22 mouse cellular contexts compared by ENCODE assay signal in genomic region chr17:49977424-49977790, GRCm38 (mm10).
A peak's percentile ranks its signal among the peaks of the same experiment; 100 is the strongest.
DNase-seq lines count a peak whose midpoint lies in the region; ATAC-seq lines count a peak whose summit lies in the region.
"Had no signal": no experiment of that assay in that cellular context is flagged by ENCODE, and none has a peak within 500 bp of the region (broad histone marks: within the 10 kb centered on the region; RNA-seq: fewer than 3 reads in every experiment).

No protein-coding gene starts in this region.

- no peak overlapping the region for H3K4me3 ChIP-seq in heart, embryonic 10.5 days
- H3K4me3 ChIP-seq in midbrain, embryonic 16.5 days (ENCODE audit: low read depth, low read length) = no peak overlapping the region
- H3K4me3 ChIP-seq in midbrain, embryonic 15.5 days = no peak overlapping the region
- H3K4me3 ChIP-seq in hindbrain, embryonic 16.5 days (ENCODE audit: low read length) = no peak overlapping the region
- H3K4me3 ChIP-seq: embryonic facial prominence, embryonic 15.5 days; heart, embryonic 13.5 days; limb, embryonic 15.5 days; liver, embryonic 15.5 days had no signal

- peaks cover 4% of the 10 kb centered on the region; the same call in 1 of the 2 replicates for H3K36me3 ChIP-seq in heart, embryonic 10.5 days
- H3K36me3 ChIP-seq in midbrain, embryonic 16.5 days (ENCODE audit: control insufficient read depth, insufficient read depth, low read length) = no peaks in the 10 kb centered on the region
- no peaks in the 10 kb centered on the region for H3K36me3 ChIP-seq in midbrain, embryonic 15.5 days (replicated peaks)
- H3K36me3 ChIP-seq in hindbrain, embryonic 16.5 days (ENCODE audit: control insufficient read depth, insufficient read depth, low read length) = no peaks in the 10 kb centered on the region
- H3K36me3 ChIP-seq: embryonic facial prominence, embryonic 15.5 days; limb, embryonic 15.5 days; liver, embryonic 15.5 days had no signal

- no peaks in the 10 kb centered on the region for H3K27me3 ChIP-seq in heart, embryonic 10.5 days (ENCODE audit: insufficient read depth, poor library complexity, severe bottlenecking)
- H3K27me3 ChIP-seq in midbrain, embryonic 16.5 days (ENCODE audit: control insufficient read depth, insufficient read depth, low read depth, low read length) = no peaks in the 10 kb centered on the region
- no peaks in the 10 kb centered on the region for H3K27me3 ChIP-seq in midbrain, embryonic 15.5 days (replicated peaks)
- no peaks in the 10 kb centered on the region for H3K27me3 ChIP-seq in hindbrain, embryonic 16.5 days (replicated peaks; ENCODE audit: control insufficient read depth, insufficient read depth, low read length)
- H3K27me3 ChIP-seq: embryonic facial prominence, embryonic 15.5 days; heart, embryonic 13.5 days; limb, embryonic 15.5 days; liver, embryonic 15.5 days had no signal

- intact Hi-C loops in heart, postnatal 10 days (cut with DNase I) = no loop called here

- peaks cover 8% of the 10 kb centered on the region; the same call in 1 of the 2 replicates for H3K9me3 ChIP-seq in heart, embryonic 10.5 days
- H3K9me3 ChIP-seq in midbrain, embryonic 16.5 days (replicated peaks; ENCODE audit: control insufficient read depth, low read length, poor library complexity, severe bottlenecking) = peaks cover 4% of the 10 kb centered on the region; the same call in 1 of the 2 replicates
- no peaks in the 10 kb centered on the region for H3K9me3 ChIP-seq in midbrain, embryonic 15.5 days
- H3K9me3 ChIP-seq in hindbrain, embryonic 16.5 days (ENCODE audit: control insufficient read depth, low read length) = peaks cover 4% of the 10 kb centered on the region; the same call in 1 of the 2 replicates
- H3K9me3 ChIP-seq: limb, embryonic 15.5 days; liver, embryonic 15.5 days had no signal

- no peak overlapping the region for H3K4me2 ChIP-seq in midbrain, embryonic 16.5 days (ENCODE audit: low read length)
- no peak overlapping the region for H3K4me2 ChIP-seq in midbrain, embryonic 15.5 days
- H3K4me2 ChIP-seq in hindbrain, embryonic 16.5 days (ENCODE audit: low read length) = no peak overlapping the region
- H3K4me2 ChIP-seq: embryonic facial prominence, embryonic 15.5 days; heart, embryonic 13.5 days; limb, embryonic 15.5 days; liver, embryonic 15.5 days had no signal

- no peak for ATAC-seq in midbrain, embryonic 16.5 days
- no peak for ATAC-seq in midbrain, embryonic 15.5 days (replicated peaks)
- ATAC-seq in hindbrain, embryonic 16.5 days = 0 out of 2 replicates have a peak, but pooled peaks have one; percentile 25
- ATAC-seq: activated CD4-positive, CD25-positive, alpha-beta regulatory T cell, adult 4 months had no signal

- no peak overlapping the region for H3K27ac ChIP-seq in heart, embryonic 10.5 days
- 0 out of 2 replicates have a peak overlapping the region, but pooled peaks have one; percentile 0 for H3K27ac ChIP-seq in midbrain, embryonic 16.5 days (ENCODE audit: low read length)
- no peak overlapping the region for H3K27ac ChIP-seq in midbrain, embryonic 15.5 days
- H3K27ac ChIP-seq in hindbrain, embryonic 16.5 days (ENCODE audit: low read depth, low read length) = no peak overlapping the region; the same call in 1 of the 2 replicates
- H3K27ac ChIP-seq: embryonic facial prominence, embryonic 15.5 days; heart, embryonic 13.5 days; limb, embryonic 15.5 days; liver, embryonic 15.5 days; macrophage had no signal

- peaks cover 7% of the 10 kb centered on the region for H3K4me1 ChIP-seq in heart, embryonic 10.5 days
- H3K4me1 ChIP-seq in midbrain, embryonic 16.5 days (ENCODE audit: control insufficient read depth, insufficient read depth, low read length) = 0 out of 2 replicates have a peak, but pooled peaks cover 2% of the 10 kb centered on the region
- peaks cover 9% of the 10 kb centered on the region; the same call in 1 of the 2 replicates for H3K4me1 ChIP-seq in midbrain, embryonic 15.5 days
- H3K4me1 ChIP-seq in hindbrain, embryonic 16.5 days (ENCODE audit: control insufficient read depth, insufficient read depth, low read depth, low read length) = peaks cover 5% of the 10 kb centered on the region; the same call in 1 of the 2 replicates
- H3K4me1 ChIP-seq: embryonic facial prominence, embryonic 15.5 days; limb, embryonic 15.5 days; liver, embryonic 15.5 days had no signal

- H3K9ac ChIP-seq in midbrain, embryonic 16.5 days (ENCODE audit: low read depth, low read length) = no peak overlapping the region
- H3K9ac ChIP-seq in midbrain, embryonic 15.5 days = no peak overlapping the region
- no peak overlapping the region for H3K9ac ChIP-seq in hindbrain, embryonic 16.5 days (ENCODE audit: low read depth, low read length)
- H3K9ac ChIP-seq: embryonic facial prominence, embryonic 15.5 days; heart, embryonic 13.5 days; limb, embryonic 15.5 days; liver, embryonic 15.5 days had no signal

- DNase-seq in heart, embryonic 10.5 days (ENCODE audit: low spot score) = peak; percentile 22
- DNase-seq in heart, postnatal 10 days = no peak
- DNase-seq in cerebellum, adult 11-12 months = no peak
- DNase-seq in thymus, adult 18-20 months = no peak
- DNase-seq: adrenal gland, adult 8-10 months; cerebellum, adult 9-10 months; gastrocnemius, postnatal 10 days; heart, postnatal 36 days; kidney, adult 8-10 months; kidney, postnatal 10 days; left cerebral cortex, postnatal 4 days; right cerebral cortex, postnatal 4 days; thymus, postnatal 25 days had no signal

- 87% methylated on average over 3 of the region's 3 CpGs for WGBS in heart, embryonic 10.5 days
- 55% methylated on average over 3 of the region's 3 CpGs for WGBS in midbrain, embryonic 16.5 days
- 62% methylated on average over 3 of the region's 3 CpGs for WGBS in midbrain, embryonic 15.5 days
- 42% methylated on average over 3 of the region's 3 CpGs for WGBS in hindbrain, embryonic 16.5 days
